Mouse (Mus musculus): ENCODE data around the gene Cacna1a. TPM values are rescaled to one million over a fixed set of nuclear protein-coding genes. Genes with fewer than 3 reads are reported as not detected.

Gene Cacna1a
- total and polyA plus RNA-seq, 3 experiments, result 3.2 to 5.1 TPM; not detected in 1

- no peaks in the 10 kb centered on the region for H3K9me3 ChIP-seq (replicated peaks; ENCODE audit: insufficient read depth, low read length)
- no peaks in the 10 kb centered on the region; a peak in 1 of 4 replicates for H3K27me3 ChIP-seq (ENCODE audit: control insufficient read depth in 1 of 2, insufficient read depth in 2 of 2, low read length in 2 of 2)
- H3K9ac ChIP-seq (ENCODE audit: control insufficient read depth, low read depth, low read length, poor library complexity, severe bottlenecking), result no peak overlapping the region
- no peaks in the 10 kb centered on the region for H3K36me3 ChIP-seq (ENCODE audit: control insufficient read depth in 1 of 2, insufficient read depth in 2 of 2, low read length in 2 of 2)
- no peak overlapping the region for H3K4me3 ChIP-seq (ENCODE audit: control insufficient read depth in 1 of 2, insufficient read depth in 1 of 2, low read depth in 2 of 2, low read length in 2 of 2)
- TF ChIP-seq ZNF384 (IDR thresholded peaks at IDR 0.05; ENCODE audit: low read depth, low read length) (no peak), RCOR1 (IDR thresholded peaks at IDR 0.05; ENCODE audit: low read depth, low read length) (no peak), NELFE (IDR thresholded peaks at IDR 0.05; ENCODE audit: low read depth, low read length) (no peak), MXI1 (IDR thresholded peaks at IDR 0.05; ENCODE audit: low read depth, low read length) (no peak), RAD21 (IDR thresholded peaks at IDR 0.05; ENCODE audit: low read depth, low read length) (no peak), ZKSCAN1 (IDR thresholded peaks at IDR 0.05; ENCODE audit: low read depth, low read length) (no peak), GATA1 (IDR thresholded peaks at IDR 0.05; ENCODE audit: low read depth, low read length) (no peak), KAT2A (conservative IDR thresholded peaks at IDR 0.05; ENCODE audit: low read depth, low read length) (no peak), TBP (IDR thresholded peaks at IDR 0.05; ENCODE audit: low read depth, low read length) (no peak), SIN3A (IDR thresholded peaks at IDR 0.05; ENCODE audit: low read length) (no peak), POLR2A (IDR thresholded peaks at IDR 0.05; ENCODE audit: control insufficient read depth in 1 of 2, insufficient read depth in 1 of 2, low read depth in 1 of 2, low read length in 2 of 2, poor library complexity in 1 of 2) (no peak)
- no peaks in the 10 kb centered on the region for H3K4me1 ChIP-seq (ENCODE audit: control insufficient read depth in 1 of 2, insufficient read depth in 2 of 2, low read length in 2 of 2)
- no peak overlapping the region for H3K27ac ChIP-seq (ENCODE audit: control insufficient read depth, low read depth, low read length)
- H3K79me2 ChIP-seq (ENCODE audit: control insufficient read depth, insufficient read depth, low read length, poor library complexity), result no peaks in the 10 kb centered on the region
- no peak for DNase-seq (ENCODE audit: low read depth, low spot score)
Measured at GRCm38 (mm10) chr8:84494541-84495084, 106.4 kb downstream of the Cacna1a start.

DNA sequence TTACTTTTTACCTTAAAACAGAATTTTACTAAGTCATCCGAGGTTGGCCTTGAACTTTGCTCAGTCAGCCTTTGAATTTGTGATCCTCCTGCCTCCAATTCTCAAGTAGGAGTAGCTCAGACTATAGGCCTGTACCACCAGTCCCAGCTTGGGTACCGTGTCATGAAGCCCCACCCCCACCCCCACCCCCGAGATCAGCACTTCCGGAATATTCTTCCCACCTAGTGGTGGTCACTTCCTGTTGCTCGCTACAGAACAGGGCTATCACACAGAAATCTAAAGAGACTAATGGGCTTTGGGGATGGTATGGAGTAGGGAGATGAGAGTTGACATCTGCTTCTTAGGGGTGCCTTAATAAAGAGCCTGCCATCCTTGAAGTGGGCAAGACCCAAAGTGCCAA lies 112.9 kb downstream of the Cacna1a start:
- TF ChIP-seq ZKSCAN1 (IDR thresholded peaks at IDR 0.05; ENCODE audit: low read depth, low read length) (no peak), ZC3H11A (IDR thresholded peaks at IDR 0.05; ENCODE audit: low read depth, low read length) (no peak), TCF12 (IDR thresholded peaks at IDR 0.05; ENCODE audit: low read depth, low read length) (no peak), MYC (IDR thresholded peaks at IDR 0.05; ENCODE audit: low read depth, low read length) (no peak), RCOR1 (IDR thresholded peaks at IDR 0.05; ENCODE audit: low read depth, low read length) (no peak), MAX (IDR thresholded peaks at IDR 0.05; ENCODE audit: low read length) (no peak), ELF1 (IDR thresholded peaks at IDR 0.05; ENCODE audit: low read depth, low read length) (no peak), MYB (IDR thresholded peaks at IDR 0.05; ENCODE audit: low read depth, low read length) (no peak), MAZ (IDR thresholded peaks at IDR 0.05; ENCODE audit: low read depth, low read length) (no peak), CTCF (IDR thresholded peaks at IDR 0.05 in 2 of 3, conservative IDR thresholded peaks at IDR 0.05 in 1 of 3; ENCODE audit: control insufficient read depth in 1 of 3, insufficient read depth in 1 of 3, low read depth in 2 of 3, low read length in 3 of 3, poor library complexity in 1 of 3, severe bottlenecking in 1 of 3) (no peak), SIN3A (IDR thresholded peaks at IDR 0.05; ENCODE audit: low read length) (no peak), POLR2AphosphoS5 (IDR thresholded peaks at IDR 0.05; ENCODE audit: borderline replicate concordance, low read depth, low read length) (no peak), ETS1 (IDR thresholded peaks at IDR 0.05; ENCODE audit: low read depth, low read length) (no peak), MEF2A (IDR thresholded peaks at IDR 0.05; ENCODE audit: extremely low read depth, insufficient replicate concordance, low read depth, low read length, poor library complexity, severe bottlenecking) (no peak), USF1 (IDR thresholded peaks at IDR 0.05; ENCODE audit: low read depth, low read length) (no peak), POLR2A (IDR thresholded peaks at IDR 0.05; ENCODE audit: control insufficient read depth in 1 of 2, insufficient read depth in 1 of 2, low read depth in 1 of 2, low read length in 2 of 2, poor library complexity in 1 of 2) (no peak), MAFK (IDR thresholded peaks at IDR 0.05; ENCODE audit: borderline replicate concordance, low read depth, low read length) (no peak)
- H3K4me1 ChIP-seq (ENCODE audit: control insufficient read depth in 1 of 2, insufficient read depth in 2 of 2, low read length in 2 of 2), result peaks cover 0 to 6% of the 10 kb centered on the region in 2 experiments; a peak in 2 of 4 replicates
- H3K9ac ChIP-seq (ENCODE audit: control insufficient read depth, low read depth, low read length, poor library complexity, severe bottlenecking), result no peak overlapping the region
- DNase-seq (ENCODE audit: low read depth, low spot score), result no peak
- no peaks in the 10 kb centered on the region for H3K36me3 ChIP-seq (ENCODE audit: control insufficient read depth in 1 of 2, insufficient read depth in 2 of 2, low read length in 2 of 2)
- H3K4me3 ChIP-seq (ENCODE audit: control insufficient read depth in 1 of 2, insufficient read depth in 1 of 2, low read depth in 2 of 2, low read length in 2 of 2), result no peak overlapping the region
- no peaks in the 10 kb centered on the region for H3K9me3 ChIP-seq (replicated peaks; ENCODE audit: insufficient read depth, low read length)
- no peak overlapping the region for H3K27ac ChIP-seq (ENCODE audit: control insufficient read depth, low read depth, low read length)
- no peaks in the 10 kb centered on the region for H3K79me2 ChIP-seq (ENCODE audit: control insufficient read depth, insufficient read depth, low read length, poor library complexity)
- no peaks in the 10 kb centered on the region; a peak in 1 of 4 replicates for H3K27me3 ChIP-seq (ENCODE audit: control insufficient read depth in 1 of 2, insufficient read depth in 2 of 2, low read length in 2 of 2)

Measured in MEL (cell line).